Mouse (Mus musculus) forebrain, embryonic 12.5 days (tissue): ENCODE results near the gene Mysm1. TPM values are rescaled to one million over a fixed set of nuclear protein-coding genes. Genes with fewer than 3 reads are reported as not detected.

Experiments used
- ATAC-seq: fragments of 200-750 bp; cut with Nextera tagmentation; 2 replicates; pipeline ENCODE4 v1.8.0; 2017; ENCODE audit warnings: moderate TSS enrichment; ENCODE audit not compliant: low FRiP score
- H3K27ac ChIP-seq: fragments of 300-500 bp; sonication (generic); 2 replicates; pipeline ENCODE4 v1.5.1; 2016; ENCODE audit warnings: mild to moderate bottlenecking
- H3K27me3 ChIP-seq: fragments of 300-500 bp; sonication (generic); 2 replicates; pipeline ENCODE4 v1.6.1; 2016; ENCODE audit warnings: mild to moderate bottlenecking
- H3K36me3 ChIP-seq: fragments of 300-500 bp; sonication (generic); replicated peaks from 2 replicates; pipeline ENCODE4 v1.6.1; 2016; ENCODE audit warnings: mild to moderate bottlenecking
- H3K4me1 ChIP-seq: fragments of 300-500 bp; sonication (generic); 2 replicates; pipeline ENCODE4 v1.6.1; 2016
- H3K4me2 ChIP-seq: fragments of 300-500 bp; sonication (generic); 2 replicates; pipeline ENCODE4 v1.6.1; 2016; ENCODE audit warnings: mild to moderate bottlenecking, moderate library complexity
- H3K4me3 ChIP-seq: fragments of 300-500 bp; sonication (generic); replicated peaks from 2 replicates; pipeline ENCODE4 v1.5.1; 2016; ENCODE audit warnings: mild to moderate bottlenecking
- H3K9ac ChIP-seq: fragments of 300-500 bp; sonication (generic); 2 replicates; pipeline ENCODE4 v1.6.1; 2016; ENCODE audit warnings: mild to moderate bottlenecking
- H3K9me3 ChIP-seq: fragments of 300-500 bp; sonication (generic); 2 replicates; pipeline ENCODE4 v1.6.1; 2016
- WGBS: fragments of 180-500 bp; shearing (Covaris S2); methylation state at CpG from one replicate; pipeline ENCODE4 v1.1.7; 2016; 5-methylcytosine and 5-hydroxymethylcytosine counted together
- polyA plus RNA-seq: library from polyadenylated mRNA; unstranded; fragments of >200 nt; fragmentation: Nextera tagmentation; extraction: Ambion mirVana; gene quantifications from 2 replicates; pipeline ENCODE4 v1.2.1, GENCODE M21; 2016

Gene Mysm1
- 33.6 and 34.8 TPM in 2 replicates for polyA plus RNA-seq

- Histone ChIP-seq H3K36me3 (peaks cover 12% of the 10 kb centered on the region), H3K27ac (peak within 1 kb of the TSS; percentile 89), H3K4me1 (peaks cover 19% of the 10 kb centered on the region), H3K27me3 (no peaks in the 10 kb centered on the region), H3K9ac (peak within 1 kb of the TSS; percentile 83), H3K9me3 (no peaks in the 10 kb centered on the region), H3K4me3 (peak within 1 kb of the TSS; percentile 84), H3K4me2 (peak within 1 kb of the TSS; percentile 74)
- peak; percentile 100 for ATAC-seq
- WGBS: under 1% methylated on average over 69 of the region's 69 CpGs
Measured at GRCm38 (mm10) chr4:94978590-94979499, at the start of gene Mysm1. Gene Mysm1 (minus strand): TSS chr4:94979100.

- ATAC-seq: peak; percentile 58; the same call in 1 of the 2 replicates
- no peak overlapping the region for H3K9ac ChIP-seq
- H3K4me2 ChIP-seq: no peak overlapping the region
- 63% methylated on average over 16 of the region's 16 CpGs for WGBS
- no peaks in the 10 kb centered on the region for H3K9me3 ChIP-seq
- H3K36me3 ChIP-seq: no peaks in the 10 kb centered on the region
- H3K4me3 ChIP-seq: no peak overlapping the region
- H3K27me3 ChIP-seq: 0 out of 2 replicates have a peak, but pooled peaks cover 4% of the 10 kb centered on the region
- no peaks in the 10 kb centered on the region; the same call in 1 of the 2 replicates for H3K4me1 ChIP-seq
- no peak overlapping the region for H3K27ac ChIP-seq
Measured at GRCm38 (mm10) chr4:95025847-95026600, 47.1 kb upstream of the Mysm1 start.

- H3K36me3 ChIP-seq: no peaks in the 10 kb centered on the region
- H3K9me3 ChIP-seq: no peaks in the 10 kb centered on the region
- no peak for ATAC-seq
- peaks cover 1% of the 10 kb centered on the region for H3K4me1 ChIP-seq
- H3K9ac ChIP-seq: no peak overlapping the region
- WGBS: 85% methylated on average over 12 of the region's 12 CpGs
- H3K4me2 ChIP-seq: no peak overlapping the region
- 0 out of 2 replicates have a peak, but pooled peaks cover 4% of the 10 kb centered on the region for H3K27me3 ChIP-seq
- H3K27ac ChIP-seq: no peak overlapping the region
- H3K4me3 ChIP-seq: no peak overlapping the region
Measured at GRCm38 (mm10) chr4:95023350-95023953, 44.6 kb upstream of the Mysm1 start.

- no peak overlapping the region for H3K4me2 ChIP-seq
- no peak overlapping the region for H3K9ac ChIP-seq
- 84% methylated on average over 12 of the region's 12 CpGs for WGBS
- H3K36me3 ChIP-seq: no peaks in the 10 kb centered on the region
- H3K9me3 ChIP-seq: no peaks in the 10 kb centered on the region
- H3K4me3 ChIP-seq: no peak overlapping the region
- no peak for ATAC-seq
- H3K27ac ChIP-seq: no peak overlapping the region
- H3K27me3 ChIP-seq: 0 out of 2 replicates have a peak, but pooled peaks cover 4% of the 10 kb centered on the region
- peaks cover 5% of the 10 kb centered on the region for H3K4me1 ChIP-seq
Measured at GRCm38 (mm10) chr4:95021649-95022637, 43.0 kb upstream of the Mysm1 start.

- H3K4me1 ChIP-seq: peaks cover 5% of the 10 kb centered on the region; the same call in 1 of the 2 replicates
- no peak overlapping the region for H3K9ac ChIP-seq
- no peaks in the 10 kb centered on the region for H3K9me3 ChIP-seq
- no peaks in the 10 kb centered on the region for H3K36me3 ChIP-seq
- ATAC-seq: no peak
- no peak overlapping the region for H3K4me3 ChIP-seq
- 88% methylated on average over 2 of the region's 2 CpGs for WGBS
- H3K4me2 ChIP-seq: no peak overlapping the region
- no peak overlapping the region for H3K27ac ChIP-seq
- H3K27me3 ChIP-seq: 0 out of 2 replicates have a peak, but pooled peaks cover 4% of the 10 kb centered on the region
Measured at GRCm38 (mm10) chr4:95020201-95020600, 41.3 kb upstream of the Mysm1 start.

GRCm38 (mm10) chr4:95018221-95018620 lies 39.3 kb upstream of the Mysm1 start:
- no peak overlapping the region for H3K27ac ChIP-seq
- no peak for ATAC-seq
- no peak overlapping the region for H3K9ac ChIP-seq
- no peaks in the 10 kb centered on the region for H3K9me3 ChIP-seq
- H3K4me1 ChIP-seq: peaks cover 5% of the 10 kb centered on the region; the same call in 1 of the 2 replicates
- H3K36me3 ChIP-seq: no peaks in the 10 kb centered on the region
- H3K27me3 ChIP-seq: 0 out of 2 replicates have a peak, but pooled peaks cover 4% of the 10 kb centered on the region
- no peak overlapping the region for H3K4me2 ChIP-seq
- H3K4me3 ChIP-seq: no peak overlapping the region
- WGBS: 23% methylated on average over 7 of the region's 7 CpGs

- WGBS: 87% methylated on average over 1 of the region's 1 CpGs
- Histone ChIP-seq H3K27me3 (no peaks in the 10 kb centered on the region), H3K4me3 (no peak overlapping the region), H3K9ac (no peak overlapping the region), H3K36me3 (no peaks in the 10 kb centered on the region), H3K27ac (no peak overlapping the region), H3K4me1 (no peaks in the 10 kb centered on the region), H3K4me2 (no peak overlapping the region), H3K9me3 (no peaks in the 10 kb centered on the region)
- ATAC-seq: no peak
Measured at GRCm38 (mm10) chr4:95012706-95013105, 33.8 kb upstream of the Mysm1 start.

GRCm38 (mm10) chr4:95012256-95012655 lies 33.4 kb upstream of the Mysm1 start:
- Histone ChIP-seq H3K27me3 (no peaks in the 10 kb centered on the region), H3K4me1 (no peaks in the 10 kb centered on the region), H3K27ac (no peak overlapping the region), H3K9me3 (no peaks in the 10 kb centered on the region), H3K36me3 (no peaks in the 10 kb centered on the region), H3K4me2 (no peak overlapping the region), H3K4me3 (no peak overlapping the region), H3K9ac (no peak overlapping the region)
- ATAC-seq: no peak

GRCm38 (mm10) chr4:95008175-95009057 lies 29.5 kb upstream of the Mysm1 start:
- 42% methylated on average over 13 of the region's 13 CpGs for WGBS
- no peaks in the 10 kb centered on the region for H3K27me3 ChIP-seq
- no peaks in the 10 kb centered on the region for H3K9me3 ChIP-seq
- H3K27ac ChIP-seq: no peak overlapping the region
- H3K4me3 ChIP-seq: no peak overlapping the region
- no peak overlapping the region for H3K4me2 ChIP-seq
- peak; percentile 79 for ATAC-seq
- no peaks in the 10 kb centered on the region for H3K36me3 ChIP-seq
- H3K9ac ChIP-seq: no peak overlapping the region
- no peaks in the 10 kb centered on the region for H3K4me1 ChIP-seq

- peak; percentile 12; the same call in 1 of the 2 replicates for ATAC-seq
- Histone ChIP-seq H3K9ac (no peak overlapping the region), H3K4me1 (no peaks in the 10 kb centered on the region), H3K36me3 (no peaks in the 10 kb centered on the region), H3K4me3 (no peak overlapping the region), H3K4me2 (no peak overlapping the region), H3K9me3 (no peaks in the 10 kb centered on the region), H3K27me3 (no peaks in the 10 kb centered on the region), H3K27ac (no peak overlapping the region)
- 53% methylated on average over 8 of the region's 8 CpGs for WGBS
Measured at GRCm38 (mm10) chr4:95007759-95008158, 28.9 kb upstream of the Mysm1 start.
